Mouse (Mus musculus) myocyte (in vitro differentiated cells): ENCODE data around the gene Bmp2k. TPM values are rescaled to one million over a fixed set of nuclear protein-coding genes. Genes with fewer than 3 reads are reported as not detected.

Experiments
- H3K27me3 ChIP-seq: one replicate; pipeline ENCODE4 v1.6.1; 2011; ENCODE audit not compliant: control insufficient read depth, insufficient read depth, insufficient read length
- H3K36me3 ChIP-seq: one replicate; pipeline ENCODE4 v1.6.1; 2011; ENCODE audit not compliant: control insufficient read depth, insufficient read depth
- H3K4me2 ChIP-seq: one replicate; pipeline ENCODE4 v1.6.1; 2011; ENCODE audit warnings: low read depth, control low read depth
- H3K4me3 ChIP-seq: one replicate; pipeline ENCODE4 v1.5.1; 2011; ENCODE audit warnings: mild to moderate bottlenecking, control low read depth, moderate library complexity
- H3K79me2 ChIP-seq: one replicate; pipeline ENCODE4 v1.6.1; 2011; ENCODE audit not compliant: control insufficient read depth, insufficient read depth
- H3ac ChIP-seq: one replicate; pipeline ENCODE4 v1.6.1; 2011; ENCODE audit not compliant: control insufficient read depth, insufficient read length
- CEBPB ChIP-seq: IDR thresholded peaks from 2 replicates; pipeline ENCODE4 v1.6.1; 2011; ENCODE audit warnings: mild to moderate bottlenecking, moderate library complexity; ENCODE audit not compliant: poor library complexity, insufficient read depth, severe bottlenecking
- E2F4 ChIP-seq: IDR thresholded peaks from one replicate; pipeline ENCODE4 v1.6.1; 2011; ENCODE audit warnings: mild to moderate bottlenecking, control low read depth, moderate library complexity; ENCODE audit not compliant: insufficient read depth
- MAX ChIP-seq: IDR thresholded peaks from one replicate; pipeline ENCODE4 v1.6.1; 2011; ENCODE audit warnings: low read depth, mild to moderate bottlenecking, control low read depth
- MYOD1 ChIP-seq, 3 experiments: IDR thresholded peaks; one replicate each; pipeline ENCODE4 v1.6.1; 2011; ENCODE audit warnings: control low read depth in 2 of 3, low read depth in 2 of 3, mild to moderate bottlenecking in 2 of 3, moderate library complexity in 1 of 3; ENCODE audit not compliant: insufficient read length in 2 of 3, control insufficient read depth in 1 of 3
- MYOG ChIP-seq, 3 experiments: IDR thresholded peaks; one replicate each; pipeline ENCODE4 v1.6.1; 2011; ENCODE audit warnings: control low read depth in 2 of 3, low read depth in 2 of 3, mild to moderate bottlenecking in 2 of 3; ENCODE audit not compliant: insufficient read length in 2 of 3, control insufficient read depth in 1 of 3, insufficient read depth in 1 of 3
- POLR2A ChIP-seq: IDR thresholded peaks from one replicate; pipeline ENCODE4 v1.6.1; 2011; ENCODE audit warnings: low read depth, mild to moderate bottlenecking, control low read depth, moderate library complexity; ENCODE audit not compliant: insufficient read length
- POLR2AphosphoS2 ChIP-seq: IDR thresholded peaks from one replicate; pipeline ENCODE4 v1.6.1; 2011; ENCODE audit warnings: low read depth, control low read depth; ENCODE audit not compliant: insufficient read length
- REST ChIP-seq: IDR thresholded peaks from one replicate; pipeline ENCODE4 v1.6.1; 2011; ENCODE audit warnings: mild to moderate bottlenecking, control low read depth, moderate library complexity; ENCODE audit not compliant: insufficient read depth, insufficient read length
- SRF ChIP-seq: IDR thresholded peaks from one replicate; pipeline ENCODE4 v1.6.1; 2011; ENCODE audit warnings: low read depth; ENCODE audit not compliant: control insufficient read depth, insufficient read length
- TCF12 ChIP-seq: IDR thresholded peaks from one replicate; pipeline ENCODE4 v1.6.1; 2011; ENCODE audit warnings: mild to moderate bottlenecking, control low read depth; ENCODE audit not compliant: poor library complexity, insufficient read depth, severe bottlenecking
- TCF3 ChIP-seq: IDR thresholded peaks from one replicate; pipeline ENCODE4 v1.6.1; 2011; ENCODE audit warnings: low read depth, control low read depth; ENCODE audit not compliant: insufficient read length
- USF1 ChIP-seq: IDR thresholded peaks from one replicate; pipeline ENCODE4 v1.6.1; 2011; ENCODE audit warnings: low read depth, mild to moderate bottlenecking, control low read depth, moderate library complexity
- polyA plus RNA-seq: library from polyadenylated mRNA; unstranded; fragments of >200 nt; fragmentation: generic; extraction: Trizol; gene quantifications from one replicate; pipeline ENCODE4 v1.2.1, GENCODE M21; 2012; ENCODE audit warnings: missing spikeins

The Bmp2k gene
- polyA plus RNA-seq, 1 experiment: 5.2 TPM

DNA sequence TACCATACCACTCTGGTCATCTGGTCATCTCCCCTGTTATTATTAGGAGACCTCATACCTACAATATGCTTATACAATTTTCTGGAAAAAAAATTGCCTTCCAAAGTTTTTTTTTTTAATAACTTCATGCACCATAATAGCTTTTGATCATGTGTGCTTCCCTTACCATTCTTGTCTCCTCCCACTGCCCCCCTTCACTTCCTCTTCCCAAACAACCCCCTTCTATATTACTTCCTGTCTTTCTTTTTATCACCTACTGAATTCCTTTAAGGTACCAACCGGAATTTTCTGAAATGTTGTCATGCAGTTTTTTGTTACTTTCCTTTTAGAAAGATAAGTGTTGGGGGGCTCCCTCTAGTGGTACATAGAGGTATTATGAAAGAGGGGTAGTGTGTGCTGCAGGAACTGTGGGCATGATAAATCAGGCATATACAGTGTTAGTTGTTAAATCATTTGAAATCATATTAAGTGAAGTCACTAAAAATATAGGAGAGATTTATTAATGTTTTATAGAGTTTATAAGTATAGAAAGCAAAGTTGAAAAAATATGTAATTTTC is 58.1 kb downstream of the Bmp2k start:
- Histone ChIP-seq H3K79me2 (no peaks in the 10 kb centered on the region), H3K27me3 (no peaks in the 10 kb centered on the region), H3K4me2 (no peak overlapping the region), H3ac (no peak overlapping the region), H3K36me3 (peaks cover 13% of the 10 kb centered on the region), H3K4me3 (no peak overlapping the region)
- no peak for TF ChIP-seq E2F4
- no peak for TF ChIP-seq TCF3
- TF ChIP-seq MYOD1 (IDR thresholded peaks at IDR 0.05; ENCODE audit: control insufficient read depth in 1 of 3, insufficient read length in 2 of 3, low read depth in 2 of 3): no peak
- TF ChIP-seq POLR2A: no peak

DNA sequence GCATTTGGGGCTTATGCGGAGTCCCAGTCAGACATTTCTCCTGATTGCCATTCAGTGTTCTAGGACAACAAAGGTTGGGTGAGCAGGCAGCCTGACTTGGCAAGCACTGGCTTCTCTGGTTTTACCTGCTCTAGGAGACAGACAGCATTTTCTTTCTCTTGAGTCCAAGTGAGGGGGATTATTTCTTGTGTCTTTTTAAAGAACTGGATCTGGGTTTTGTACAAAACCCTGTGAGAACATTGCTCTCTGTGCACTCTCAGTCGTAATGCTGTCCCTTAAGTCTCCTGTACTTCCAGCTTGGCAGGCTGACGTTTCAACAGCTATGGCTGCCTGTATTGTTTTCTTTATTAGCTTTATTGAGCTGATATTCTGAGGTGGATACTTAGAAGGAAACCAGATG is 58.9 kb downstream of the Bmp2k start:
- H3K4me3 ChIP-seq: no peak overlapping the region
- no peaks in the 10 kb centered on the region for H3K79me2 ChIP-seq
- no peak overlapping the region for H3ac ChIP-seq
- no peak overlapping the region for H3K4me2 ChIP-seq
- no peak for TF ChIP-seq CEBPB
- TF ChIP-seq E2F4: no peak
- no peak for TF ChIP-seq MYOG (IDR thresholded peaks at IDR 0.05; ENCODE audit: control insufficient read depth in 1 of 3, insufficient read depth in 1 of 3, insufficient read length in 2 of 3, low read depth in 2 of 3)
- TF ChIP-seq MYOD1 (IDR thresholded peaks at IDR 0.05; ENCODE audit: control insufficient read depth in 1 of 3, insufficient read length in 2 of 3, low read depth in 2 of 3): no peak
- no peak for TF ChIP-seq USF1
- no peak for TF ChIP-seq TCF3
- TF ChIP-seq MAX: no peak
- no peak for TF ChIP-seq REST
- no peak for TF ChIP-seq SRF
- H3K27me3 ChIP-seq: no peaks in the 10 kb centered on the region
- H3K36me3 ChIP-seq: peaks cover 13% of the 10 kb centered on the region

DNA sequence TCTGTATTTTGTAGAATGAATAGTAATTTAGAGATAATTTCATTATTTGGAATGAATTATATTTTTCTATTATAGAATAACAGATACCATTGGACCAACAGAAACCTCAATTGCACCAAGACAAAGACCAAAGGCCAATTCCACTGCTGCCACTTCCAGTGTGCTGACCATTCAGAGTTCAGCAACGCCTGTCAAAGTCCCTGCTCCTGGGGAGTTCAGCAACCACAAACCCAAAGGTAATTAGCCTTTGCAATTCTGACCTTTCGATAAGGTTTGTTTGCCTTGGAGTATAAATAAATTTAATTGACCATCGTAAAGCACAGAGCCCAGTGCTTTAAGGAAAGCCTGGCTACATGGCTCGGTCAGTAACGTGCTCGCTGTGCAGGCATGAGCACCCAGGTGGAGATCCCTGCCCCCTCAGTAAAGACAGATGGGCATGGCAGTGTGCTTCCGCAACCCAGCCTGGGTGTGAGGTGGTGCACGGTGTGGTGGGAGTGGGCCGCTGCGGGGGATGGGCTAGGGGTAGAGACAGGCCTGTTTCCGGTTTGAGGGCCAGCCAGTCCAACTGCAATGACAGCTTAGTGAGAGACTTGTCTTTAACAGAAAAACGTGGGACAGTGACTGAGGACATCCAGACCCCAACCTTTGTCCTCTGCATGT is 59.4 kb downstream of the Bmp2k start:
- H3K4me3 ChIP-seq: no peak overlapping the region
- no peak for TF ChIP-seq E2F4
- TF ChIP-seq USF1: no peak
- no peak for TF ChIP-seq POLR2A
- TF ChIP-seq MYOD1 (IDR thresholded peaks at IDR 0.05; ENCODE audit: control insufficient read depth in 1 of 3, insufficient read length in 2 of 3, low read depth in 2 of 3): no peak
- no peak for TF ChIP-seq MYOG (IDR thresholded peaks at IDR 0.05; ENCODE audit: control insufficient read depth in 1 of 3, insufficient read depth in 1 of 3, insufficient read length in 2 of 3, low read depth in 2 of 3)
- no peak for TF ChIP-seq POLR2AphosphoS2
- no peak for TF ChIP-seq SRF
- no peak for TF ChIP-seq TCF3
- no peak for TF ChIP-seq TCF12
- TF ChIP-seq CEBPB: no peak
- TF ChIP-seq MAX: no peak
- no peaks in the 10 kb centered on the region for H3K27me3 ChIP-seq
- H3ac ChIP-seq: no peak overlapping the region
- peaks cover 14% of the 10 kb centered on the region for H3K36me3 ChIP-seq
- H3K79me2 ChIP-seq: no peaks in the 10 kb centered on the region
- no peak overlapping the region for H3K4me2 ChIP-seq

DNA sequence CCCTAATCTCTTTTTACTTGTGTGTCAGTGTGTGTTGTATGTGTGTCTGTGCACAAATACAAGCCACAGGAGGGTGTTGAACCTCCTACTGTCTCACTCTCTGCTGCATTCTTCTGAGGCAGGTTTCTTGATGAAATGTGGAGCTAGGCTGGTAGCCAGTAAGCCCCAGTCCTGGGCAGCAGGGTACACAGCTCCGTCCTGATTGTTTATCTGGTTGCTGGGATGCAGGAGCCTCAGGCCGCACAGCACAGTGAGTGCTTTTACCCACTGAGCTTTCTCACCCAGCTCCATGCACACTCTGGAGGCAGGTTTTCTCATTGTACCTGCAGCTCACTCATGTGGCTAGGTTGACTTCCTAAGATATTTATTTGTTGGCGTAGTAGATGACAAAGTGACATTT is 63.4 kb downstream of the Bmp2k start:
- H3K4me2 ChIP-seq: no peak overlapping the region
- H3K36me3 ChIP-seq: peaks cover 14% of the 10 kb centered on the region
- TF ChIP-seq REST (no peak), MYOD1 (IDR thresholded peaks at IDR 0.05; ENCODE audit: control insufficient read depth in 1 of 3, insufficient read length in 2 of 3, low read depth in 2 of 3) (no peak), TCF12 (no peak), SRF (no peak), CEBPB (no peak), E2F4 (no peak), USF1 (no peak), POLR2A (no peak), POLR2AphosphoS2 (no peak), TCF3 (no peak)
- no peaks in the 10 kb centered on the region for H3K27me3 ChIP-seq
- no peak overlapping the region for H3K4me3 ChIP-seq
- H3ac ChIP-seq: no peak overlapping the region
- H3K79me2 ChIP-seq: no peaks in the 10 kb centered on the region

DNA sequence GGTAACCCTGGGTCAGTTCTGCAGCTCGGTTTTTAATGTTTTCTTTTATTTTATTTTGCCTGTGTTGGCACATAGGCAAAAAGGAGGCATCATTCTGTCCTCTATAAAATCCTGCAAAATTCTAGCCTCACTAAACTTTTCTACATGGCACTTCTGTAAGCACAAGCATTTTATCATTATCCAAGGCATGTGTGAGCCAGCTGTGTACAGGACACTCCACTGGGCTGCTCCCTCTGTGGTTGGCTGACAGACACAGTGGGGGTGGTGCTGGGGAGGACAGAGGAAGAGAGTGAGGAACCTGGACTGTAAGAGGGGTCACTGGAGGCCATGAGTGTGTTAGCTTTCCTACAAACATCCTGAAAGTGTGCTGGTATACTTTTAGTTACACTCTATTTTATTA is 64.6 kb downstream of the Bmp2k start:
- Histone ChIP-seq H3K79me2 (no peaks in the 10 kb centered on the region), H3K4me2 (no peak overlapping the region), H3K36me3 (peaks cover 14% of the 10 kb centered on the region), H3ac (no peak overlapping the region), H3K4me3 (no peak overlapping the region), H3K27me3 (no peaks in the 10 kb centered on the region)
- TF ChIP-seq REST: no peak
- no peak for TF ChIP-seq POLR2AphosphoS2
- no peak for TF ChIP-seq CEBPB
- TF ChIP-seq POLR2A: no peak
- no peak for TF ChIP-seq TCF3
- no peak for TF ChIP-seq E2F4
- no peak for TF ChIP-seq MYOD1 (IDR thresholded peaks at IDR 0.05; ENCODE audit: control insufficient read depth in 1 of 3, insufficient read length in 2 of 3, low read depth in 2 of 3)
- TF ChIP-seq USF1: no peak
- no peak for TF ChIP-seq SRF
- TF ChIP-seq TCF12: no peak
- TF ChIP-seq MYOG (IDR thresholded peaks at IDR 0.05; ENCODE audit: control insufficient read depth in 1 of 3, insufficient read depth in 1 of 3, insufficient read length in 2 of 3, low read depth in 2 of 3): no peak
- no peak for TF ChIP-seq MAX
